In the genomic region with DNA sequence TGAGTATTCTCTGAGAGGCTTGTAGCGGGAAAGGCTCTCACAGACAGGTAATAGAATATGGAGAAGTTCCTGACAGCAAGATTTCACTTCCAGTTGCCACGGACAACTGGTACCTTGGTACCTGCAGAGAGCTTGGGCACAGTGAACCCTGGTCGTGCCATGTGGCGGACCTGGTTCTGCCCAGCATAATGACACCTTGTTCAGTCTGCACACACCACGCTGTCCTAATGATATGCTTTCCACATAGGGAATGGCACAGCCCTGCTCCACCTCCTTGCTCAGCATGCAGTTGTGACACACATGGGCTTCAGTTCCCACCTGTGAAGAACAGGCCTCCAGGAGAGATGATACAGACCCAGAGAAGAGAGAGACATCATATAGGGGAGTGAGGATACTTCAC, we compare ENCODE assay signal across 17 mouse cellular contexts.
A peak's percentile ranks its signal among the peaks of the same experiment; 100 is the strongest.
DNase-seq lines count a peak whose midpoint lies in the region; ATAC-seq and TF ChIP-seq lines count a peak whose summit lies in the region.
"Had no signal": no experiment of that assay in that cellular context is flagged by ENCODE, and none has a peak within 500 bp of the region (broad histone marks: within the 10 kb centered on the region; RNA-seq: fewer than 3 reads in every experiment).

No protein-coding gene starts in this region.

- no peak for DNase-seq in forebrain, postnatal 0 days
- DNase-seq in midbrain, postnatal 0 days (ENCODE audit: low spot score), result no peak
- DNase-seq in midbrain, embryonic 11.5 days (ENCODE audit: low spot score, missing footprints), result no peak
- no peak for DNase-seq in layer of hippocampus, adult 8-10 months (ENCODE audit: low spot score in 2 of 2)
- DNase-seq: adrenal gland, postnatal 10 days; cerebellum, adult 2 months; cerebellum, postnatal 10 days; gastrocnemius, postnatal 14 days; heart, postnatal 36 days had no signal

- H3K9me3 ChIP-seq in forebrain, postnatal 0 days (ENCODE audit: low read length), result no peaks in the 10 kb centered on the region
- no peaks in the 10 kb centered on the region for H3K9me3 ChIP-seq in forebrain, embryonic 16.5 days (ENCODE audit: control insufficient read depth, low read length)
- no peaks in the 10 kb centered on the region for H3K9me3 ChIP-seq in hindbrain, embryonic 16.5 days (ENCODE audit: control insufficient read depth, low read length)
- H3K9me3 ChIP-seq in hindbrain, embryonic 12.5 days (replicated peaks), result no peaks in the 10 kb centered on the region
- no peaks in the 10 kb centered on the region for H3K9me3 ChIP-seq in midbrain, postnatal 0 days (ENCODE audit: low read length)
- no peaks in the 10 kb centered on the region for H3K9me3 ChIP-seq in midbrain, embryonic 11.5 days (ENCODE audit: control insufficient read depth, low read length)
- H3K9me3 ChIP-seq: embryonic facial prominence, embryonic 10.5 days; heart, embryonic 12.5 days; intestine, embryonic 15.5 days had no signal

- peaks cover 12% of the 10 kb centered on the region; the same call in 1 of the 2 replicates for H3K4me1 ChIP-seq in forebrain, postnatal 0 days (ENCODE audit: insufficient read depth)
- H3K4me1 ChIP-seq in forebrain, embryonic 16.5 days (replicated peaks; ENCODE audit: control insufficient read depth, insufficient read depth, low read length), result peaks cover 7% of the 10 kb centered on the region
- no peaks in the 10 kb centered on the region; the same call in none of the 2 replicates for H3K4me1 ChIP-seq in hindbrain, embryonic 16.5 days (ENCODE audit: control insufficient read depth, insufficient read depth, low read depth, low read length)
- H3K4me1 ChIP-seq in hindbrain, embryonic 12.5 days, result no peaks in the 10 kb centered on the region
- H3K4me1 ChIP-seq in midbrain, postnatal 0 days (ENCODE audit: insufficient read depth, low read length), result no peaks in the 10 kb centered on the region
- no peaks in the 10 kb centered on the region for H3K4me1 ChIP-seq in midbrain, embryonic 11.5 days (ENCODE audit: control insufficient read depth, insufficient read depth, low read length)
- peaks cover 4% of the 10 kb centered on the region for H3K4me1 ChIP-seq in olfactory bulb, adult 2 months (ENCODE audit: control insufficient read depth, insufficient read depth, low read length)
- H3K4me1 ChIP-seq: embryonic facial prominence, embryonic 10.5 days; heart, embryonic 12.5 days; intestine, embryonic 15.5 days had no signal

- H3K27me3 ChIP-seq in forebrain, postnatal 0 days (ENCODE audit: insufficient read depth, low read length), result no peaks in the 10 kb centered on the region
- H3K27me3 ChIP-seq in forebrain, embryonic 16.5 days (replicated peaks; ENCODE audit: control insufficient read depth, insufficient read depth, low read length), result no peaks in the 10 kb centered on the region
- H3K27me3 ChIP-seq in hindbrain, embryonic 16.5 days (replicated peaks; ENCODE audit: control insufficient read depth, insufficient read depth, low read length), result no peaks in the 10 kb centered on the region
- H3K27me3 ChIP-seq in hindbrain, embryonic 12.5 days, result no peaks in the 10 kb centered on the region
- no peaks in the 10 kb centered on the region for H3K27me3 ChIP-seq in midbrain, postnatal 0 days (ENCODE audit: insufficient read depth, low read length)
- H3K27me3 ChIP-seq in midbrain, embryonic 11.5 days (ENCODE audit: control insufficient read depth, insufficient read depth, low read length), result no peaks in the 10 kb centered on the region
- H3K27me3 ChIP-seq: heart, embryonic 12.5 days; intestine, embryonic 15.5 days had no signal

- no peak overlapping the region for H3K9ac ChIP-seq in forebrain, postnatal 0 days
- H3K9ac ChIP-seq in forebrain, embryonic 16.5 days (replicated peaks; ENCODE audit: low read depth, low read length), result no peak overlapping the region
- H3K9ac ChIP-seq in hindbrain, embryonic 16.5 days (ENCODE audit: low read depth, low read length), result no peak overlapping the region
- H3K9ac ChIP-seq in hindbrain, embryonic 12.5 days, result no peak overlapping the region
- no peak overlapping the region for H3K9ac ChIP-seq in midbrain, postnatal 0 days (replicated peaks; ENCODE audit: low read length, poor library complexity, severe bottlenecking)
- no peak overlapping the region for H3K9ac ChIP-seq in midbrain, embryonic 11.5 days (ENCODE audit: low read length)
- H3K9ac ChIP-seq: heart, embryonic 12.5 days; intestine, embryonic 15.5 days had no signal

- H3K4me2 ChIP-seq in forebrain, postnatal 0 days (ENCODE audit: low read depth), result no peak overlapping the region
- no peak overlapping the region for H3K4me2 ChIP-seq in forebrain, embryonic 16.5 days (ENCODE audit: low read length)
- no peak overlapping the region for H3K4me2 ChIP-seq in hindbrain, embryonic 16.5 days (ENCODE audit: low read length)
- H3K4me2 ChIP-seq in hindbrain, embryonic 12.5 days (replicated peaks), result no peak overlapping the region
- no peak overlapping the region for H3K4me2 ChIP-seq in midbrain, postnatal 0 days (ENCODE audit: low read depth, low read length, poor library complexity, severe bottlenecking)
- no peak overlapping the region for H3K4me2 ChIP-seq in midbrain, embryonic 11.5 days
- H3K4me2 ChIP-seq: heart, embryonic 12.5 days; intestine, embryonic 15.5 days had no signal

- 0 out of 2 replicates have a peak, but pooled peaks cover 3% of the 10 kb centered on the region for H3K36me3 ChIP-seq in forebrain, postnatal 0 days (ENCODE audit: insufficient read depth)
- no peaks in the 10 kb centered on the region; the same call in 1 of the 2 replicates for H3K36me3 ChIP-seq in forebrain, embryonic 16.5 days (ENCODE audit: control insufficient read depth, insufficient read depth)
- H3K36me3 ChIP-seq in hindbrain, embryonic 16.5 days (ENCODE audit: control insufficient read depth, insufficient read depth, low read length), result peaks cover 13% of the 10 kb centered on the region
- H3K36me3 ChIP-seq in hindbrain, embryonic 12.5 days, result peaks cover 13% of the 10 kb centered on the region; the same call in 1 of the 2 replicates
- H3K36me3 ChIP-seq in midbrain, postnatal 0 days (ENCODE audit: insufficient read depth, low read length), result peaks cover 7% of the 10 kb centered on the region; the same call in 1 of the 2 replicates
- no peaks in the 10 kb centered on the region for H3K36me3 ChIP-seq in midbrain, embryonic 11.5 days (ENCODE audit: control insufficient read depth, insufficient read depth, low read length)
- H3K36me3 ChIP-seq: embryonic facial prominence, embryonic 10.5 days; heart, embryonic 12.5 days; intestine, embryonic 15.5 days had no signal

- WGBS in forebrain, postnatal 0 days, result 88% methylated on average over 5 of the region's 5 CpGs
- 89% methylated on average over 5 of the region's 5 CpGs for WGBS in forebrain, embryonic 16.5 days
- WGBS in hindbrain, embryonic 16.5 days, result 93% methylated on average over 5 of the region's 5 CpGs
- WGBS in hindbrain, embryonic 12.5 days, result 94% methylated on average over 5 of the region's 5 CpGs
- WGBS in midbrain, postnatal 0 days, result 87% methylated on average over 5 of the region's 5 CpGs
- 84% methylated on average over 5 of the region's 5 CpGs for WGBS in midbrain, embryonic 11.5 days
- 69% methylated on average over 5 of the region's 5 CpGs for WGBS in olfactory bulb, adult 2 months

- H3K27ac ChIP-seq in forebrain, postnatal 0 days (ENCODE audit: low read depth, low read length), result peak overlapping the region; percentile 35; the same call in 1 of the 2 replicates
- no peak overlapping the region for H3K27ac ChIP-seq in forebrain, embryonic 16.5 days (ENCODE audit: low read length)
- H3K27ac ChIP-seq in hindbrain, embryonic 16.5 days (ENCODE audit: low read depth, low read length), result peak overlapping the region; percentile 40; the same call in 1 of the 2 replicates
- no peak overlapping the region for H3K27ac ChIP-seq in hindbrain, embryonic 12.5 days
- peak overlapping the region; percentile 55; the same call in 1 of the 2 replicates for H3K27ac ChIP-seq in midbrain, postnatal 0 days (ENCODE audit: low read depth, low read length)
- no peak overlapping the region for H3K27ac ChIP-seq in midbrain, embryonic 11.5 days (ENCODE audit: low read depth, low read length)
- H3K27ac ChIP-seq in olfactory bulb, adult 2 months (ENCODE audit: insufficient read depth, low read depth, low read length), result 0 out of 2 replicates have a peak overlapping the region, but pooled peaks have one; percentile 10
- H3K27ac ChIP-seq: embryonic facial prominence, embryonic 10.5 days; intestine, embryonic 15.5 days had no signal

- no peak for TF ChIP-seq POLR2A in olfactory bulb, adult 2 months (IDR thresholded peaks at IDR 0.05; ENCODE audit: insufficient read depth, low read depth, low read length)

- TF ChIP-seq CTCF in forebrain, postnatal 0 days (IDR thresholded peaks at IDR 0.05; ENCODE audit: low read depth), result no peak
- TF ChIP-seq CTCF in midbrain, postnatal 0 days (IDR thresholded peaks at IDR 0.05), result no peak
- TF ChIP-seq CTCF in olfactory bulb, adult 2 months (IDR thresholded peaks at IDR 0.05; ENCODE audit: insufficient read depth, low read depth, low read length), result no peak

- no peak overlapping the region for H3K4me3 ChIP-seq in forebrain, postnatal 0 days (ENCODE audit: low read depth, low read length)
- H3K4me3 ChIP-seq in forebrain, embryonic 16.5 days (replicated peaks; ENCODE audit: low read length), result no peak overlapping the region
- H3K4me3 ChIP-seq in hindbrain, embryonic 16.5 days (ENCODE audit: low read length), result no peak overlapping the region
- no peak overlapping the region for H3K4me3 ChIP-seq in hindbrain, embryonic 12.5 days
- H3K4me3 ChIP-seq in midbrain, postnatal 0 days (ENCODE audit: low read depth, low read length), result no peak overlapping the region
- no peak overlapping the region for H3K4me3 ChIP-seq in midbrain, embryonic 11.5 days (ENCODE audit: low read depth, low read length)
- H3K4me3 ChIP-seq in olfactory bulb, adult 2 months (ENCODE audit: insufficient read depth, low read depth, low read length), result no peak overlapping the region
- H3K4me3 ChIP-seq: embryonic facial prominence, embryonic 10.5 days; heart, embryonic 12.5 days; intestine, embryonic 15.5 days had no signal

- no peak for ATAC-seq in forebrain, postnatal 0 days
- ATAC-seq in forebrain, embryonic 16.5 days, result no peak
- no peak for ATAC-seq in hindbrain, embryonic 16.5 days
- ATAC-seq in hindbrain, embryonic 12.5 days (ENCODE audit: low FRiP score), result no peak
- no peak for ATAC-seq in midbrain, postnatal 0 days (ENCODE audit: low FRiP score)
- ATAC-seq in midbrain, embryonic 11.5 days (ENCODE audit: low FRiP score), result no peak
- ATAC-seq: forebrain, embryonic 14.5 days; intestine, embryonic 15.5 days had no signal

Comparison
In these comparisons a context has a peak if more than half of its experiments do, and no peak if none do; other contexts are left out.
1. H3K27ac ChIP-seq: peak in forebrain, postnatal 0 days (single experiment), hindbrain, embryonic 16.5 days (single experiment), midbrain, postnatal 0 days (single experiment) and olfactory bulb, adult 2 months (single experiment); none in forebrain, embryonic 16.5 days (single experiment), hindbrain, embryonic 12.5 days (single experiment) and midbrain, embryonic 11.5 days (single experiment).